Mouse (Mus musculus) intestine, embryonic 14.5 days (tissue): ENCODE measurements around the gene Fam186b. TPM values are rescaled to one million over a fixed set of nuclear protein-coding genes. Genes with fewer than 3 reads are reported as not detected.
A peak's percentile ranks its signal among the peaks of the same experiment; 100 is the strongest.

Experiments
- ATAC-seq: fragments of 200-750 bp; cut with Nextera tagmentation; replicated peaks from 2 replicates; pipeline ENCODE4 v1.8.0; 2017; ENCODE audit warnings: low read depth, moderate number of reproducible peaks, moderate TSS enrichment, moderate library complexity; ENCODE audit not compliant: low FRiP score, low TSS enrichment
- DNase-seq: peaks from one replicate; pipeline ENCODE4 v3.0.0-alpha.2; 2018; ENCODE audit warnings: low spot score
- H3K27ac ChIP-seq: fragments of 300-500 bp; sonication (generic); 2 replicates; pipeline ENCODE4 v1.5.1; 2014; ENCODE audit warnings: low read depth, mild to moderate bottlenecking, control low read depth
- H3K27me3 ChIP-seq: fragments of 300-500 bp; sonication (generic); replicated peaks from 2 replicates; pipeline ENCODE4 v1.6.1; 2014; ENCODE audit warnings: low read length, control low read depth; ENCODE audit not compliant: control insufficient read depth, insufficient read depth
- H3K36me3 ChIP-seq: fragments of 300-500 bp; sonication (generic); 2 replicates; pipeline ENCODE4 v1.6.1; 2014; ENCODE audit warnings: low read length, control low read depth; ENCODE audit not compliant: control insufficient read depth, insufficient read depth
- H3K4me1 ChIP-seq: fragments of 300-500 bp; sonication (generic); replicated peaks from 2 replicates; pipeline ENCODE4 v1.6.1; 2014; ENCODE audit warnings: low read length, control low read depth, mixed read lengths; ENCODE audit not compliant: control insufficient read depth, insufficient read depth
- H3K4me2 ChIP-seq: fragments of 300-500 bp; sonication (generic); 2 replicates; pipeline ENCODE4 v1.6.1; 2014; ENCODE audit warnings: low read length
- H3K4me3 ChIP-seq: fragments of 300-500 bp; sonication (generic); 2 replicates; pipeline ENCODE4 v1.5.1; 2014; ENCODE audit warnings: low read depth, low read length, control low read depth, mixed read lengths
- H3K9ac ChIP-seq: fragments of 300-500 bp; sonication (generic); 2 replicates; pipeline ENCODE4 v1.6.1; 2014; ENCODE audit warnings: mild to moderate bottlenecking, low read length
- H3K9me3 ChIP-seq: fragments of 300-500 bp; sonication (generic); 2 replicates; pipeline ENCODE4 v1.6.1; 2016; ENCODE audit warnings: low read length, control low read depth; ENCODE audit not compliant: control insufficient read depth
- WGBS: fragments of 180-500 bp; shearing (Covaris S2); extraction: QIAGEN DNeasy Blood & Tissue Kit; methylation state at CpG from one replicate; pipeline ENCODE4 v1.1.7; 2014; 5-methylcytosine and 5-hydroxymethylcytosine counted together
- polyA plus RNA-seq: library from polyadenylated mRNA; unstranded; fragments of >200 nt; fragmentation: Nextera tagmentation; extraction: Ambion mirVana; gene quantifications from 2 replicates; pipeline ENCODE4 v1.2.1, GENCODE M21; 2014

Gene Fam186b
- 0.11 and 0.24 TPM in 2 replicates for polyA plus RNA-seq

DNA sequence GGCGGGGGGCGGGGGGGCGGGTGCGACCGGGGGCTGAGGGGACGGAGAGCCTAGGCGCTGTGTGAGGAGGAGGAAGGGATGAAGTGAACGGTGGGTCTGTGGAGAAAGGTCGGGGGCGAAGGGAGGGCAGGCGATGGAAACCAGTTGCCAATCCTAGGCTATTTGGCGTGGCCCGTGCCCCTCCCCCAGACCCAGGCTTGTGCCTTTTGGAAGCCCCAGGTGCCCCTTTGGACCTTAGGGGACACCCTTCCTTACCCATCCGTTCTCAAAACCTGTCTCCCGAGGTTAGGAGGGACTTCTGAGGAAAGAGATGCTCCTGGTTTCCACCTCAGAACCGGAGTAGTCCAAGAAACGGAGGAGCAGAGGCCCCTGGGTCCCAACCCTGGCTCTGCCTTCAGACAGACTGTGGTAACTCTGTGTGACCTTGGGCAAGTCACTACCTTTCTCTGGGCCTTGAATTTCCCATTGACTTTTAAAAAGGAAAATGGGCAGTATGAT is at the start of gene Fam186b:
Gene Fam186b (minus strand): TSS at position 405 of the 498 bp plus-strand sequence.
- no peaks in the 10 kb centered on the region for H3K27me3 ChIP-seq
- no peaks in the 10 kb centered on the region for H3K9me3 ChIP-seq
- WGBS, result 2% methylated on average over 12 of the region's 17 CpGs
- peak within 1 kb of the TSS; percentile 87 for H3K27ac ChIP-seq
- DNase-seq (peak; percentile 72), ATAC-seq (peak; percentile 34; the same call in 1 of the 2 replicates)
- peak within 1 kb of the TSS; percentile 66 for H3K9ac ChIP-seq
- H3K4me1 ChIP-seq, result no peaks in the 10 kb centered on the region
- H3K4me2 ChIP-seq, result peak within 1 kb of the TSS; percentile 63
- peak within 1 kb of the TSS; percentile 73 for H3K4me3 ChIP-seq
- H3K36me3 ChIP-seq, result no peaks in the 10 kb centered on the region

DNA sequence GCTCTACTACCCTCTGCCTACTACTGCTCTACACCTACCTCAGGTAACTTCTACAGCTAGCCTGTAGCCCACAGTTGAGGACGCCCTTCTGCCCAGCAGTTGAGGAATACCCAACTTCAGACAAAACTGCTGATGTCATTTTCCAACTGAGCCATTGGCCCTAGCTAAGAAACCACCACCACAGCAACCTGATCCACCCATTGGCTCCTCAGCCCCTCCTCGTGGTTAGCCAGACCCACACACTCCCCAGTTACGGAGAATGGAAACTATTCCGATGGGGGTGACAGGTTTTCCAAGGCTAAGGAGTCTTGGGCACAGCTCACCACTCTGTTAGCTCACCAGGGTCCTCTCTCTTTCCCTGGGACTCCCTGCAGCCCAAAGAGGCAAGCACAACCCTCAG is 49.3 kb upstream of the Fam186b start:
- H3K27me3 ChIP-seq, result no peaks in the 10 kb centered on the region
- H3K4me2 ChIP-seq, result no peak overlapping the region
- no peak overlapping the region for H3K4me3 ChIP-seq
- H3K9me3 ChIP-seq, result no peaks in the 10 kb centered on the region
- 0 out of 2 replicates have a peak overlapping the region, but pooled peaks have one; percentile 58 for H3K27ac ChIP-seq
- no peak for ATAC-seq
- H3K4me1 ChIP-seq, result peaks cover 44% of the 10 kb centered on the region
- WGBS, result 60% methylated on average over 4 of the region's 4 CpGs
- no peaks in the 10 kb centered on the region for H3K36me3 ChIP-seq
- no peak overlapping the region for H3K9ac ChIP-seq
- no peak for DNase-seq

DNA sequence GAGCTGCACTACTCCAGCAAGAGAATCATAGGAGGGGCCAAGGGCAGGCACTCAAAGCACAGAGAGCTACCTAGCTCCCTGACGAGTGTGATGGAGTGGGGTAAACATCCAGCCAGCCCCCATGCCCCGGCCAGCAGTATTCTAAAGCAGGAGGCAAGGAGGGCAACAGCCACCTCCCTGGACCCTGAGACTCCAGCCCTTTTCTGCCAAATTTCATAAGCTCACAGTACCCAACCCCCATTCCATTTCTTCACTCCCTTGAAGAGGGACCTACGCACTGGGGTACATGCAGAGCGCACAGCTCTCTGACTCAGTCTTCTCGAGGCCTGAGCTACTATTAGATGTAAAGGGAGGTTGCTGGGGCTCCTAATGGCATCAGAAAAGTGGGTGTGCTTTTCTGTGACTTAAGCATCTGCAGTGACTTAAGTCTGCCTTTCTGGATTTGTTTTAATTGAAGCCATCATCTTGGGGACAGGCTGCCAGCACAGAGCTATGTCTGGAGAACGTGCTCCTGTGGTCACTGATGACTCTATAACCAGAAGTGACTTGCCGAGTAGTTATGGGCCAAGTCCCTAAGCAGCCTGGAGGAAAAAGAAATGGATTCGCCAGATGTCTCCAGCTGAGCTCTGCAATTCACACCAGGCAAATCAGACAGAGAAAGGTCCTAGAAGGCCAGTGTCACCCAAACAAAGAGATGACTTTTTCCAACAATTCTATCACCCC is 48.6 kb upstream of the Fam186b start:
- WGBS, result 50% methylated on average over 8 of the region's 8 CpGs
- ATAC-seq, result no peak
- no peak for DNase-seq
- no peak overlapping the region for H3K4me2 ChIP-seq
- no peak overlapping the region for H3K9ac ChIP-seq
- H3K27ac ChIP-seq, result peak overlapping the region; percentile 58; the same call in 1 of the 2 replicates
- H3K4me3 ChIP-seq, result no peak overlapping the region
- H3K36me3 ChIP-seq, result no peaks in the 10 kb centered on the region
- H3K9me3 ChIP-seq, result no peaks in the 10 kb centered on the region
- no peaks in the 10 kb centered on the region for H3K27me3 ChIP-seq
- H3K4me1 ChIP-seq, result peaks cover 50% of the 10 kb centered on the region

DNA sequence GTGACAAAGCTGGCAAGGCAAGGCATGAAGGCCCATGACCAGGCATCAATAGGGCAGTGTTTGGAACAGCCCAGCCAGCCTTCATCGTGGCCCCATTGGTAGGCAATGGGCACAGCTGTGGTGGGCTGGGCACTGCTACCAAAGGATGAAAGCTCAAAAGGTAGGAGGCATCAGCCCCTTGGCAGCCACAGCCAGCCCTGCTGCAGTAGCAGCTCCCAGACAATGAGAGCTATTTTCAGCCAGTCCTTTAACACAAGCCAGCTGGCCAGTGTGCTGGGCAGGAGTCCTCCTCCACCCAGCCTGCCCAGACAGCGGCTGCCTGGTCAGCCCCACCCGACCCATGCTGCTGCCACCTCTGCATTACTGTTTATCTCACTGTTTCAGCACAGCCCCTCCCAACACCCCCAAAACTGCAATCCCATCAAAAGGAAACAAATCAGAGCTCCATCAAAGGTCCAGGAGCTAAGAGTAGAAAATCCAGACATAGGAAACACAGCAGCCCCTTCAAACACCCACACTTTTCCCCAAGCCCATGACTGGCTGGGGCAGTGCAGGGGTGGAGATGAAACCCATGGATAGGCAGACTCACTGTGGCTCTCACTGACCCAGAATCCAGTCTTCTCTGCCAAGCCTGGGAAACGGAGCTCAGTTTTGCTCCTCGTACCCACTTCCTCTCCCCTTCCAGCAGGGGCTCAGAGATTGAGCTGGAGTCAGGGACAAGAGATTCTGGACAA is 47.9 kb upstream of the Fam186b start:
- peaks cover 53% of the 10 kb centered on the region for H3K4me1 ChIP-seq
- DNase-seq (no peak), ATAC-seq (no peak)
- H3K4me2 ChIP-seq, result no peak overlapping the region
- H3K27ac ChIP-seq, result peak overlapping the region; percentile 58
- no peaks in the 10 kb centered on the region for H3K36me3 ChIP-seq
- 0 out of 2 replicates have a peak overlapping the region, but pooled peaks have one; percentile 4 for H3K9ac ChIP-seq
- H3K9me3 ChIP-seq, result no peaks in the 10 kb centered on the region
- 23% methylated on average over 5 of the region's 5 CpGs for WGBS
- H3K4me3 ChIP-seq, result no peak overlapping the region
- no peaks in the 10 kb centered on the region for H3K27me3 ChIP-seq

DNA sequence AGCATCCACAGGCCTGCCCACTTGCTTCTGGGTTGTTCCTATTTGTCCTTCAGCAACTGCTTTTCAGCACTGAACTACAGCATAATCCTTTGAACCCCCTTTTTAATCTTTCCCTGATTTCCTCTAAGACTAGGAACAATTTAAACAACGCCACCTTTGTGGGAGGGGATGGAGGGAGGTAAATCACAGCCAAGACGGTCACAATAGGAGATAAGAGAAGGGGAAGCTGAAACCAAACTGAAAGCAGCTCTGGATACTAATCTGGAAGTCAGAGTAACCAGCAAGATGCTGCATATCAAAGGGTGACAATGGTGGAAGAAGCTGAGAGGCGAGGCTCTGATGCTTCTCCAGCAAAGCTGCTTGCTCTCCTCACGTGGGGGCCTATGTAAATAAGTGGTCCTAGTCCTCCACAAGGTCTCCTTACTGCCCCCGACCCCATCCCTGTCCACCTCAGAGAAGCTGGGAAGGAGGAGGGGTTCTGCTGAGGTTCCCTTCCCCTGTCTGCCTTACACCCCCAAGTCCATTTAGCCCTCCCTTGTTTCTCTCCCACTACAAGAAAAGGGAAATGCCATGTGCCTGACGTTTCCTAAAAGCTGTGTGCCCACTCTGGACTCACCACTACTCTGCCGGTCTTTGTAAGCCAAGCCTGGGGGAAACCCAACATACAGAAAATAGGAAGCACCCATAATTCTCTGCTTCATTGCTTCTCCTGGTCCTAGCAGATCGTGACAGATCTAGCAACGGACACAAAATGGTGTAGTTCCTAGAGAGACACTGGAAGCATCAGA is 46.7 kb upstream of the Fam186b start:
- Histone ChIP-seq H3K4me1 (peaks cover 53% of the 10 kb centered on the region), H3K4me2 (no peak overlapping the region), H3K36me3 (0 out of 2 replicates have a peak, but pooled peaks cover 4% of the 10 kb centered on the region), H3K27ac (no peak overlapping the region; the same call in 1 of the 2 replicates), H3K4me3 (no peak overlapping the region), H3K27me3 (no peaks in the 10 kb centered on the region), H3K9ac (no peak overlapping the region), H3K9me3 (no peaks in the 10 kb centered on the region)
- ATAC-seq, result no peak
- DNase-seq, result no peak
- 58% methylated on average over 9 of the region's 9 CpGs for WGBS

DNA sequence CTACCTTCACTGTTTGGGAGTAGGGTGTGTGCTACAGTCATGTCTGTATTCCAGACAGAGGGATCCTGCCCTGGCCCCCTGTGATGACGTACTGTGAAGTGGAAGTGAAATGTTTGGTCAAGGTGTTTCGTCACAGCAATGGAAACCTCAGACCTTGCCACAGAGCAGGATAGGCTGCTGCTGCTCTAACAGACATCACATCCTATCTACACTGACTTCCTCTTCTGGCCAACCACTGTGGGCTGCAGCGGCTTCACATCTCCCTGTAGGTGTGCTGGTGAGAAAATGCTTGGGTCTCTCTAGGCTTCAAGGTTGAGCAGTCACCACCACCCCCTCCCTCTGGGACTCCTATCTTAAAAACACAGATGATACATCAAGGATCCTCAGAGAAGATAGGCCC is 45.4 kb upstream of the Fam186b start:
- Histone ChIP-seq H3K9ac (no peak overlapping the region), H3K4me2 (no peak overlapping the region), H3K27ac (no peak overlapping the region; the same call in 1 of the 2 replicates), H3K4me1 (peaks cover 53% of the 10 kb centered on the region), H3K27me3 (no peaks in the 10 kb centered on the region), H3K4me3 (no peak overlapping the region), H3K9me3 (no peaks in the 10 kb centered on the region), H3K36me3 (0 out of 2 replicates have a peak, but pooled peaks cover 4% of the 10 kb centered on the region)
- no peak for DNase-seq
- 78% methylated on average over 3 of the region's 3 CpGs for WGBS
- no peak for ATAC-seq

DNA sequence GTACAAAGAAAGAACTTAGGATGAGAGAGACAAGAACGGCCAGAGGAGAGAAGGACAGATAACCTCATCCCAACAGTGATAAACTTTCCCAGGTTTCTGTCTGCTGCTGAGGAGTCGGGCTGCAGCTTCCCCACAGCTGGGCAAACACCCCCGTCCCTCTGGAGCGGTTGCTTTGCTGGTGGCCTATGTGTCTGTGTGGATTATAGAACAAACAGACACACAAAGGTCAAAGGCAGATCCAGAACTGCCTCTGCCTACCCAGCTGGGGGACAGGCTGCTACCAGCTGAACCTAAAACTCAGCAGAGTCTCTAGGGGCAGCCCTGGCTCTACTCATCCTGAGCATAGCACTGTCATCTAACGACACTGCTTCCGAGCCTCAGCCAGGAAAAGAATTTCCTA is 44.0 kb upstream of the Fam186b start:
- Histone ChIP-seq H3K27me3 (no peaks in the 10 kb centered on the region), H3K4me1 (peaks cover 48% of the 10 kb centered on the region), H3K9ac (no peak overlapping the region), H3K9me3 (no peaks in the 10 kb centered on the region), H3K4me3 (no peak overlapping the region), H3K27ac (peak overlapping the region; percentile 52), H3K36me3 (0 out of 2 replicates have a peak, but pooled peaks cover 4% of the 10 kb centered on the region), H3K4me2 (no peak overlapping the region)
- WGBS, result 16% methylated on average over 6 of the region's 6 CpGs
- no peak for ATAC-seq
- no peak for DNase-seq

DNA sequence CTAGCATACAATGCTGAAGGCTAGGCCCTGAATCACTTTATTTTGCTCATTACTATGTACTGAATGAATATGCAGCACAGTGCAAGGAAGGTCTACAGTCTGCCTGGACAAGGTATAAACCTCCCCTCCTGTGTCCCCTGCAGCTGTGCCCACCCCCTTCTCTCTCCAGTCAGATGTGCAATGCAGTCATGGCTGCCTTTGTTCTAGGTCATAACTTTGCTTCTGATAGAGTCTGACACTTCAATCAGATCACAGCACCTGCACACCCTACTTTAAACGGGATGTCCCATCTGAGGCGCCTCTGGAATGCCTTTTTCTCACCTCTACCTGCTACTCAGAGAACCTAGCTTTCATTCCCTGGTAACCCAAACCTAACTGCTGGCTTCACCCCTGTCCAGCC is 43.2 kb upstream of the Fam186b start:
- DNase-seq (no peak), ATAC-seq (no peak)
- Histone ChIP-seq H3K4me2 (no peak overlapping the region), H3K27me3 (no peaks in the 10 kb centered on the region), H3K4me3 (no peak overlapping the region), H3K9ac (no peak overlapping the region), H3K9me3 (no peaks in the 10 kb centered on the region), H3K4me1 (peaks cover 48% of the 10 kb centered on the region), H3K36me3 (0 out of 2 replicates have a peak, but pooled peaks cover 4% of the 10 kb centered on the region), H3K27ac (no peak overlapping the region)
- WGBS, result 69% methylated on average over 2 of the region's 2 CpGs
